Mouse (Mus musculus): ENCODE data around the gene Spint4. TPM values are rescaled to one million over a fixed set of nuclear protein-coding genes. Genes with fewer than 3 reads are reported as not detected.

The Spint4 gene
- total RNA-seq, 4 experiments from 2014 or later = not detected

DNA sequence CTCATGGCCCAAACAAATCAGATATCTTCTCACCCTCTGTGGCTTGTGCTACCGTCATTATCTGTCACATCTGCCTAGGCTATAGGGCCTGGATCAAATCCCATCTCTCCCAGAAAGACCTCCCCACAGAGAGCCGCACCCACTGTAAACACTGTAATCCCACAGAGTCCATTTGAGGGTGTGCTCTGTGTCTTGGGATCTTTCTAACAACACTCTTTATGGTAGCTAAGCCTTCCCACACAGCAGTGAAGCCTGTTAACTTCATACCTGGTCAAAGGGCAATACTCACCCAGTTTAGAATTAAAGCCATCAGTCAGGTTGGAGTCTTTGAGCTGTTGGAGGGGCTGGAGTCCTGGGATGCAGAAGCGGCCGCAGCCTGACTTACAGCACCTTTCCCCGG is 33.4 kb downstream of the Spint4 start:
- no peak for DNase-seq (ENCODE audit: low spot score)

DNA sequence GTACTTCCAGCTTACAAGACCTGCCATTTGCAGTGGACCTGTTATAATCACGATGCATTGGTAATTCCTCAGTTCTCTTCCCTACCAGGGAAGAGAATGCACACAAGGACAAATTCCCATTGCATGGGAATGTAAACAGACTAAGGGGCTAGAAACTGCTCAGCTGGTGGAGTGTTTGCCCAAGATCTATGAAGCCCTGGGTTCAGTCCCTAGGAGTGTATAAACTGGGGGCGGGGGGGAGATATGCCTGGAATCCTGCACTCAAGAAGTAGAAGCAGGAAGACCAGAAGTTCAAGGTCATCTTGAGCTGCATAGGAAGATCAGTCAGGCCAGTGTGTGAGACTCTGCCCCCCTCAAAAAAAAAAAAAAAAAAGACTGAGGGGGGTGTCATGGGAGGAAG is 35.0 kb downstream of the Spint4 start:
- no peak for DNase-seq (ENCODE audit: low spot score)

DNA sequence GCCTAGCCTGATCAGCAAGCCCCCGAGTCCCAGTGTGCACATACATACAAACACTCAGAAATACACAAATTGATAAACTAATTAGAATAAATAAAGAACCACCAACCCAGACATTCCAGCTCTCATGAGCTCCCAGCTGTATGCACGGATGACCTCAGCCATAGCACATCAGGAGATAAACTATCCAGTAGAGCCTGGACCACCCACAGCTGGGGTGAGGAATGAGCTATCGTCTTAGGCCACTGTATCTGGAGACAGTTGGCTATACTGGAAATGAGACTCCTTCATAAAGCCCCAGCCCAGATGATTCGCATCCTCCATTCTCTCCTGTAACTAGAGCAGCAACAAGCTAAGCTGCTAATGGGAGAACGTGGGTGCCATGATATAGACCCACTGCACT is 36.5 kb downstream of the Spint4 start:
- no peak for DNase-seq (ENCODE audit: low spot score)

DNA sequence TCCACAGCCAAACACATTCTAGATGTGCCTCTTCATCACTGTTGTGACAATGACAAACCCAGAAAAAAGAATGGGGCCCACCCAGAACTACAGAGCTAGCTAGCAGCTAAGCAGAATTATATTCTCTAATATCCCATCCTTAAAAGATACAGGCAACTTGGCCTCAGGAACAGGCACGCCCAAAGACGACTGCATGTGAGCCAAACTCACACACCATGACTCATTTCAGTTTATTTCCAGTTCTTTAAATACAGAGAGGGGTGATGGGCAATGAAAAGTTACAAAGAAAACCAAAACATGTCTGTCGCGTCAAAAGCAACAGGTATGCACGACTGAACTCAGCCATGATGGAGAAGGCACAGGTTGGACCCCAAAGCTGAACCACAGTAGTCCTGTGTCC is 37.1 kb downstream of the Spint4 start:
- DNase-seq (ENCODE audit: low spot score) = no peak

DNA sequence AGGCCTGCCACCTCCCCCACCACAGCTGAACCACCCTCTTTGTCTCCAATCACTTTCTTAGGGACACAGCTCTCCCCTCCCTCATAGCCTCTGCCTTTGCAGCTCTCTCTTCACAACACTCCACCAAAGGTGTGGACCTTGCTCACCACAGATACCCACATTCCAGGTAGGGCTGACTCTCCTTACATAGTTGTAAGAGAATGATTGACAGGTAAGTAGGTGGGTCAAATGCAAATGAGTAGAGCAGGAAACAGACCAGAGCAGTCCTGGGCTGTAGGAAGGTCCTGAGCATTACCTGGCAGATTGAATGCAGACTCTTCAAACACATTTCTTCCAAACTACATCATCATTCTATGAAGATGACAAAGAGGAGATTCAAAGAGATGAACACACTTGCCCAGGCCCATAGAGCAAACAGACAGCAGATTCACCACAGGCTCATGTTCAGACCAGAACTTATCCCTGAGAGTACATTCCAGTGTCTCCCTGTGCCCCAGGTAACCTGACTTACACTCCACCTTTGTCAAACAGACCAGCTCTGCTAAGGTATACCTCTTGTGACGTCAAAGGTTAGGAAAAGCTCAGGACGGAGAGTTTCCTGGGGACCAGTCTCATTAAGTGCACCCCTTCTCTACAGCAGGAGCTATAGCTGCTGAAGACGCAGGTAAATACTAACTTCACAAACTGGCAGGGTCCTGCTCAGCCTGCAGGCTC is 39.2 kb downstream of the Spint4 start:
- no peak for DNase-seq (ENCODE audit: low spot score)

DNA sequence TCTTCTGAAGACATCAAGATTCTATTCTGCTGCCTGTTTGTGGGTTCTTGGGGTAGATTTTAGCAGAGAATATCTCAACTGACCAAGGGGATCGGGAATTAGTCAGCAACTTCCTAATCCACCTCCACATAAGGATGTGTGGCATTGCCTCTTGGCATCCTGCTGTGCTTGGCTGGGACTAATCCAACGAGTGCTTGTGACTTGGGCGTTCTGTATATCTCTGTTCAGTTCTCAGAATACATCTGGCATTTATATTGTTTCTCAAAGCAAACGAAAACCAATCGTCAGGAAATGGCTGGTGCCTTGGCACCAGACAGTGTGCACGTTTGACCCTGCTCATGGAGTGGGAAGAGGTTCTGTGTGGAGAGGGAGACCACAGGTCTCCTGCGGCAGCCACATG is 41.6 kb downstream of the Spint4 start:
- no peak for DNase-seq (ENCODE audit: low spot score)

DNA sequence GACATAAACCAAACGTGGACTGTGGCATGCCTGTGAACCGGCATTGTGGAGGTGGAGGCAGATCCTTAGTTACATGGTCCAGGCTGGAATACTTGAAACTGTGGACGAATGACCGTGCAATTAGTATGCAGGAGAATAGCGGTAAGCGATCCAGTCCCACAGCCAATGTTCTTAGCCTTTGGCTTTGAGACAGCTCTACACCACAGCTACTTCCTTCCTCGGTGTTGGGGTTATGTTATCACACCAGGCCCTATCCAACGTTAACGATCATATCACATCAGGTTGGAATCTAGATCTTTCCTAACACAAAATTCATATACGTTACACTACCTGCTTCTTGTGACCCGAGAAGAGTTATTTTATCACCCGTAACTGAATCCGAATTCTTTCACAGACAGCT is 46.7 kb downstream of the Spint4 start:
- no peak for DNase-seq (ENCODE audit: low spot score)

DNA sequence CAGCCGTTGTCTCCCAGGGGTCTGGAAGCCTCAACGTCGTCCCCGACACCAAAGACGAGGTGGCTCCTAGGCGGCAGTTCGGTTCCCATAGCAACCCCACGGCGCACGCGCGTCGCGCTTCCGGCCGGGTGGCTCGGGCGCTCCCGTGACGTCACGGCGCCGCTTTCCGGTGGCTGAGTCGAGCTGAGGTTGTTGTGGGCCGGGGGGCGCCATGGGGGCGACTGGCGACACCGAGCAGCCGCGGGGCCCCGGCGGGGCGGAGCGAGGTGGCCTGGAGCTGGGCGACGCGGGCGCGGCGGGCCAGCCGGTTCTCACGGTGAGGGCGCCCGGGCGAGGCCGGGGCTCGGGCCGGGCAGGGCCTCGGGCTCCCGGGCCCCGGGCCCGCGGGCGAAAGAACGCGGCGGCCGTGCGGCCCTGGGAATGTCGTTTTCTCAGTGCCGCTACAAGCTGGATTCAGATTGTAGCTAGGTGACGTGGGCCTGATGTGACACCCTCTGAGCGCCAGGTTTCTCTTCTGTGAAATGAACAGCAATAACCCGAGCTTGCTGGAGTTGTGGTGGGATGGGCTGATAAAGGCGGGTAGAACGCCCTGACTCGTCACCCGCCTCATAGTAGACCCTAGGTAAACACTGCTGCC is 47.7 kb downstream of the Spint4 start, which contains the start of the genes Wfdc3 and Dnttip1:
Gene Wfdc3, minus strand, starts transcription at position 89 of the 637 bp plus-strand sequence.
Gene Dnttip1, plus strand, starts transcription at position 141 of the 637 bp plus-strand sequence.
- DNase-seq (ENCODE audit: low spot score) = peak; percentile 93

DNA sequence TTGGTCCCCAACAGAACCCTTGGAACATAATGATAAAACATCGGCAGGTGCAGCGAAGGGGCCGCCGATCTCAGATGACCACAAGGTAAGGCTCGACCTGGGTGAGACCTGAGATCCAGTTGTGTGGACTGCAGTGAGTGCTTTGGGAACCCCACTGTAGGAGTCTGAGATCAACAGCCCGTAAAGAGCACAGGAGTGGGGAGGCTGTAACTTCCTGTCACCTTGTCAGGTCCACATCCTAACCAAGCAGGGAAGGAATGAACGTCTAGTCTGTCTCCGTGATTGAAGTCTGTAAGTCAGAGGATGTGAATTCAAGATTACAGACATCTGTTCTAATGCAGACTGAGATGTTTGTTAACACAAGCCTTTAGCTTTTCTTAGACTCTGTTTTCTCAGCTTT is 48.4 kb downstream of the Spint4 start:
- no peak for DNase-seq (ENCODE audit: low spot score)

DNA sequence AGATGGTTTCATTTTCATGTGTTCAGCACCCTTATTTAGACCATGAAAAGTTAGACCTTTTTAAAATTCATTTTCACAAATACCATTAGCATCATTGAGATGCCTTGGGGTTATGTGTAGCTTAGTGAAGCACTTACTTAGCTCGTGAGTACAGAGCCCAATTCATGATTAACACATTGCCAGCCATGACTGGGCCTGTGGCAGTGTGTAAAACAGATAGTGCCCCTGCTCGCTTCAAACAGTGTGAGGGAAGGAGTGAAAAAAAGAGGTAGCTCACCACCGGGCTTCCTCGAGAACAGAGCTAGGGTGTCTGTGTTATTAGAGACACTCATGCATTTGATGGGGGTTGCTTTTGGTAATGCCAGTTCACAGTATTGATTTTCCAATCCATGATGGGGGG is 49.9 kb downstream of the Spint4 start:
- DNase-seq (ENCODE audit: low spot score) = no peak

DNA sequence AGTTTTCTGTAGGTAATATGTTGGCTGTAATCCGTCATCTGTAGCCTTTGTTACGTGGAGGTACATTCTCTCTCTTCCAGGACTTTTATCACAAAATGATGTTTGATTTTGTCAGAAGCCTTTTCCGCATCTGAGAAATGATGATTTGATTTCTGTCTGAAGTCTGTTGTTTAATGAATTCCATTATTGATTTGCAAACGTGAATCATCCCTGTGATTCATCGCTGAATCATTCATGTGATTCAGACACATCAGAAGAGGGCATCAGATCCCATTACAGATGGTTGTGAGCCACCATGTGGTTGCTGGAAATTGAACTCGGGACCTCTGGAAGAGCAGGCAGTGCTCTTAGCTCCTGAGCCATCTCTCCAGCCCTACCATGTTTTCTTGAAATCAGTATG is 50.7 kb downstream of the Spint4 start:
- DNase-seq (ENCODE audit: low spot score) = no peak

Other genes starting within 250 kb of the Spint4 start
- gene Sys1, start 241.5 kb upstream of the Spint4 start, total RNA-seq (2022) = 10 to 100 TPM; 25.2 to 28.5 (median 25.8) TPM
- 1 to 10 TPM; 3.6 to 6.7 (median 5.5) TPM for gene Gm20458, start 237.5 kb upstream of the Spint4 start, total RNA-seq (2022)
- gene Trp53tg5, start 224.8 kb upstream of the Spint4 start, total RNA-seq (2022) = not detected
- gene Dbndd2, start 212.4 kb upstream of the Spint4 start, total RNA-seq (2022) = 10 to 100 TPM; 11.3 to 15.0 (median 12.6) TPM
- 10 to 100 TPM; 32.0 to 34.8 (median 33.9) TPM for gene Pigt, start 201.0 kb upstream of the Spint4 start, total RNA-seq (2022)
- 1 to 10 TPM in 3 of 4 experiments, under 1 TPM in 1; 0.73 to 3.1 (median 2.1) TPM for gene Wfdc2, start 136.1 kb upstream of the Spint4 start, total RNA-seq (2022)
- not detected for gene Spint3, start 125.0 kb upstream of the Spint4 start, total RNA-seq (2022)
- gene Wfdc6a, start 113.1 kb upstream of the Spint4 start, total RNA-seq (2022) = under 1 TPM in 1 of 4 experiments, not detected in 3; 0.49 TPM
- not detected for gene Eppin, start 104.9 kb upstream of the Spint4 start, total RNA-seq (2022)
- not detected for gene Wfdc6b, start 85.0 kb upstream of the Spint4 start, total RNA-seq (2022)
- gene Wfdc8, start 84.9 kb upstream of the Spint4 start, total RNA-seq (2022) = not detected
- gene Wfdc16, start 59.7 kb upstream of the Spint4 start, total RNA-seq (2022) = not detected
- not detected for gene Wfdc10, start 42.5 kb upstream of the Spint4 start, total RNA-seq (2022)
- not detected for gene Wfdc9, start 41.9 kb upstream of the Spint4 start, total RNA-seq (2022)
- gene Wfdc11, start 24.4 kb upstream of the Spint4 start, total RNA-seq (2022) = not detected
- under 1 TPM in 1 of 4 experiments, not detected in 3; 0.24 TPM for gene Wfdc13, start 13.4 kb upstream of the Spint4 start, total RNA-seq (2022)
- not detected for gene Spint5, start 16.8 kb downstream of the Spint4 start, total RNA-seq (2022)
- gene Wfdc3, start 47.4 kb downstream of the Spint4 start, total RNA-seq (2022) = under 1 TPM in 2 of 4 experiments, not detected in 2; 0.30 to 0.83 TPM
- gene Dnttip1, start 47.5 kb downstream of the Spint4 start, total RNA-seq (2022) = 10 to 100 TPM; 20.4 to 28.2 (median 26.9) TPM
- gene Ube2c, start 71.4 kb downstream of the Spint4 start, total RNA-seq (2022) = 1 to 10 TPM in 2 of 4 experiments, under 1 TPM in 2; 0.47 to 2.7 (median 1.4) TPM
- 1 to 10 TPM; 2.9 to 7.2 (median 3.1) TPM for gene Tnnc2, start 81.5 kb downstream of the Spint4 start, total RNA-seq (2022)
- gene Snx21, start 87.3 kb downstream of the Spint4 start, total RNA-seq (2022) = 10 to 100 TPM; 23.1 to 24.9 (median 23.5) TPM
- gene Acot8, start 106.4 kb downstream of the Spint4 start, total RNA-seq (2022) = 10 to 100 TPM; 12.3 to 13.3 (median 12.6) TPM
- gene Zswim3, start 106.6 kb downstream of the Spint4 start, total RNA-seq (2022) = 1 to 10 TPM; 2.2 to 2.7 (median 2.5) TPM
- gene Zswim1, start 124.2 kb downstream of the Spint4 start, total RNA-seq (2022) = 1 to 10 TPM; 4.6 to 6.1 (median 5.1) TPM
- 1 to 10 TPM in 1 of 4 experiments, under 1 TPM in 2, not detected in 1; 0.66 to 1.2 (median 0.80) TPM for gene Spata25, start 130.0 kb downstream of the Spint4 start, total RNA-seq (2022)
- gene Ctsa, start 134.4 kb downstream of the Spint4 start, total RNA-seq (2022) = 100 to 1,000 TPM in 3 of 4 experiments, 10 to 100 TPM in 1; 94.7 to 106 (median 103) TPM
- 10 to 100 TPM; 53.8 to 59.3 (median 58.1) TPM for gene Neurl2, start 135.0 kb downstream of the Spint4 start, total RNA-seq (2022)
- 10 to 100 TPM; 32.8 to 40.4 (median 35.7) TPM for gene Pltp, start 159.2 kb downstream of the Spint4 start, total RNA-seq (2022)
- 10 to 100 TPM; 23.3 to 34.7 (median 33.0) TPM for gene Pcif1, start 180.8 kb downstream of the Spint4 start, total RNA-seq (2022)
- 1 to 10 TPM; 7.6 to 8.5 (median 8.2) TPM for gene Zfp335, start 213.3 kb downstream of the Spint4 start, total RNA-seq (2022)
- 1 to 10 TPM in 2 of 4 experiments, under 1 TPM in 2; 0.84 to 1.2 (median 0.98) TPM for gene Mmp9, start 242.3 kb downstream of the Spint4 start, total RNA-seq (2022)